Mouse (Mus musculus) midbrain, embryonic 14.5 days (tissue): ENCODE data around the gene Rbm20. TPM values are rescaled to one million over a fixed set of nuclear protein-coding genes. Genes with fewer than 3 reads are reported as not detected.

Experiments
- ATAC-seq: fragments of 200-750 bp; cut with Nextera tagmentation; 2 replicates; pipeline ENCODE4 v1.8.0; 2017; ENCODE audit warnings: moderate number of reproducible peaks, moderate library complexity; ENCODE audit not compliant: low FRiP score, low TSS enrichment
- DNase-seq: peaks from one replicate; pipeline ENCODE4 v3.0.0-alpha.2; 2015
- H3K27ac ChIP-seq: fragments of 300-500 bp; sonication (generic); replicated peaks from 2 replicates; pipeline ENCODE4 v1.5.1; 2014; ENCODE audit warnings: mild to moderate bottlenecking, low read depth, low read length, moderate library complexity
- H3K27me3 ChIP-seq: fragments of 300-500 bp; sonication (generic); 2 replicates; pipeline ENCODE4 v1.6.1; 2014; ENCODE audit warnings: low read length, control low read depth, mixed read lengths; ENCODE audit not compliant: control insufficient read depth, insufficient read depth
- H3K36me3 ChIP-seq: fragments of 300-500 bp; sonication (generic); 2 replicates; pipeline ENCODE4 v1.6.1; 2014; ENCODE audit warnings: low read length, control low read depth; ENCODE audit not compliant: control insufficient read depth, insufficient read depth
- H3K4me1 ChIP-seq: fragments of 300-500 bp; sonication (generic); 2 replicates; pipeline ENCODE4 v1.6.1; 2014; ENCODE audit warnings: mild to moderate bottlenecking, antibody characterized with exemption, low read length, control low read depth; ENCODE audit not compliant: control insufficient read depth, insufficient read depth
- H3K4me2 ChIP-seq: fragments of 300-500 bp; sonication (generic); 2 replicates; pipeline ENCODE4 v1.6.1; 2014; ENCODE audit warnings: mild to moderate bottlenecking, low read length, moderate library complexity
- H3K4me3 ChIP-seq: fragments of 300-500 bp; sonication (generic); replicated peaks from 2 replicates; pipeline ENCODE4 v1.5.1; 2014; ENCODE audit warnings: low read depth, low read length
- H3K9ac ChIP-seq: fragments of 300-500 bp; sonication (generic); replicated peaks from 2 replicates; pipeline ENCODE4 v1.6.1; 2014; ENCODE audit warnings: mild to moderate bottlenecking, low read length, moderate library complexity
- H3K9me3 ChIP-seq: fragments of 300-500 bp; sonication (generic); 2 replicates; pipeline ENCODE4 v1.6.1; 2016; ENCODE audit warnings: low read length, control low read depth, mixed read lengths; ENCODE audit not compliant: control insufficient read depth
- WGBS: fragments of 180-500 bp; shearing (Covaris S2); extraction: QIAGEN DNeasy Blood & Tissue Kit; methylation state at CpG from one replicate; pipeline ENCODE4 v1.1.7; 2014; 5-methylcytosine and 5-hydroxymethylcytosine counted together
- polyA plus RNA-seq: library from polyadenylated mRNA; unstranded; fragments of >200 nt; fragmentation: Nextera tagmentation; extraction: Ambion mirVana; gene quantifications from 2 replicates; pipeline ENCODE4 v1.2.1, GENCODE M21; 2014

Gene Rbm20
- polyA plus RNA-seq, 1 experiment from 2014 or later = 0.61 TPM

DNA sequence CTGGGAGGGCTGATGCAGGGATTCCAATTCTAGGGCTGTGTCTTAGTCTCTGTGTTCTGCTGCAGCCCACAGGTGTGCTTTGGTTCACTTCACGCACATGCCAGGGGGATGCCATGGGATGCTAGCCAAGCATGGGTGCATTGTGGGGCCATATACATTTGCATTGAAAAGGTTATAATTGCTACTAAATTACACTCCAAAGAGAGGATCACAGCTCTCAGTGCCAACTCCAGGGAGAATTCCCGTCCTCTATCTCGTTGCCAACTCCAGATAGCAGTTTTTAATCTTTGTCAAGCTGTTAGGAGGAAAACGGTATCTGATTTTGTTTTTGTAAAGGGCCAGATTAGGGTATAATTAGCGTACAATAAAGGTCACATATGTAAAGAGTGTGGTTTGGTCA is 178.7 kb downstream of the Rbm20 start:
- H3K4me3 ChIP-seq = no peak overlapping the region
- 72% methylated on average over 5 of the region's 5 CpGs for WGBS
- H3K4me1 ChIP-seq = peaks cover 32% of the 10 kb centered on the region
- H3K36me3 ChIP-seq = no peaks in the 10 kb centered on the region
- H3K9ac ChIP-seq = no peak overlapping the region
- DNase-seq (no peak), ATAC-seq (no peak)
- no peak overlapping the region for H3K4me2 ChIP-seq
- H3K27me3 ChIP-seq = no peaks in the 10 kb centered on the region
- no peak overlapping the region for H3K27ac ChIP-seq
- no peaks in the 10 kb centered on the region for H3K9me3 ChIP-seq

DNA sequence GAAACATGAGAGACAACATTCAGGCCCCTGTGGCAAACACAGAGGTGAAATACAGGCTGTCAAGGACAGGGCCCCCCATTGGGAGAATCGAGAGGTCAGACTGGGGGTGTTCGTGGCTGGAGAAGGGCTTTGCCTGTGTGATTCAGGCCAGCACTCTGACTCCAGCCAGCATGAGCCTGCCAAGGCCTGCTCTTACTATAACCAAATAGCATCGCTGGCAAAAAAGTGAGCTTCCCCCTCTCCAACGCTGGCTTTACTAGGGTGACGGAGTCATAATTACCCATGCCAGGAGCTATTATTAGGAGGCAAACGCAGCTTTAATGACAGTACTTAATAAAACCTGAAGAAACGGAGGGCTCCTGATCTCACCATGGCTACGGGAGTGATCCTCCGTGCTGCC is 179.7 kb downstream of the Rbm20 start:
- ATAC-seq (no peak), DNase-seq (no peak)
- Histone ChIP-seq H3K4me3 (no peak overlapping the region), H3K4me1 (peaks cover 23% of the 10 kb centered on the region), H3K9me3 (no peaks in the 10 kb centered on the region), H3K36me3 (no peaks in the 10 kb centered on the region), H3K9ac (no peak overlapping the region), H3K4me2 (no peak overlapping the region), H3K27me3 (no peaks in the 10 kb centered on the region), H3K27ac (no peak overlapping the region)
- WGBS = 72% methylated on average over 9 of the region's 9 CpGs

GRCm38 (mm10) chr19:53857962-53858361 is 180.9 kb downstream of the Rbm20 start:
- H3K4me1 ChIP-seq = peaks cover 12% of the 10 kb centered on the region
- 71% methylated on average over 6 of the region's 6 CpGs for WGBS
- DNase-seq (no peak), ATAC-seq (no peak)
- no peaks in the 10 kb centered on the region for H3K27me3 ChIP-seq
- no peak overlapping the region for H3K4me2 ChIP-seq
- no peak overlapping the region; the same call in 1 of the 2 replicates for H3K27ac ChIP-seq
- no peaks in the 10 kb centered on the region for H3K36me3 ChIP-seq
- H3K4me3 ChIP-seq = no peak overlapping the region
- no peak overlapping the region for H3K9ac ChIP-seq
- H3K9me3 ChIP-seq = no peaks in the 10 kb centered on the region

DNA sequence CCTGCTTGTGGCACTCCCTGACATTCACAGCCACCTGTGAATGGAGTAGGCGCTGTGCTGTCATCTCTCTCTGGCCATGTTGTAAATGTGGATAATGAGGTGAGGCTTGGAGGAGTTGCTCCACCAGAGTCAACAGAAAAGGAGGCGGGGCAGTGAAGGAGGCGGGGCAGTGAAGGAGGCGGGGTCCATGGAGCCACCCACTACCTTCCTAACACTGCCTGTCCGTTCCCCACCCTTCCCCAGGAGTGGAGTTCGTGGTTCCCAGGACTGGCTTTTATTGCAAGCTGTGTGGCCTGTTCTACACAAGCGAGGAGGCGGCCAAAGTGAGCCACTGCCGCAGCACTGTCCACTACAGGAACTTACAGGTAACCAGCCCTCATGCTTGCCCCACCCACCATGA is 182.0 kb downstream of the Rbm20 start:
- Histone ChIP-seq H3K36me3 (no peaks in the 10 kb centered on the region), H3K4me3 (no peak overlapping the region), H3K27me3 (no peaks in the 10 kb centered on the region), H3K9ac (no peak overlapping the region), H3K4me2 (no peak overlapping the region), H3K27ac (no peak overlapping the region), H3K9me3 (no peaks in the 10 kb centered on the region), H3K4me1 (no peaks in the 10 kb centered on the region; the same call in 1 of the 2 replicates)
- WGBS = 37% methylated on average over 9 of the region's 9 CpGs
- no peak for DNase-seq
- no peak for ATAC-seq

- WGBS = 34% methylated on average over 7 of the region's 7 CpGs
- Histone ChIP-seq H3K4me2 (no peak overlapping the region), H3K4me1 (no peaks in the 10 kb centered on the region), H3K9me3 (no peaks in the 10 kb centered on the region), H3K36me3 (no peaks in the 10 kb centered on the region), H3K9ac (no peak overlapping the region), H3K27ac (no peak overlapping the region), H3K4me3 (no peak overlapping the region), H3K27me3 (no peaks in the 10 kb centered on the region)
- ATAC-seq = no peak
- no peak for DNase-seq
Observed at GRCm38 (mm10) chr19:53859593-53859992, 182.5 kb downstream of the Rbm20 start.

DNA sequence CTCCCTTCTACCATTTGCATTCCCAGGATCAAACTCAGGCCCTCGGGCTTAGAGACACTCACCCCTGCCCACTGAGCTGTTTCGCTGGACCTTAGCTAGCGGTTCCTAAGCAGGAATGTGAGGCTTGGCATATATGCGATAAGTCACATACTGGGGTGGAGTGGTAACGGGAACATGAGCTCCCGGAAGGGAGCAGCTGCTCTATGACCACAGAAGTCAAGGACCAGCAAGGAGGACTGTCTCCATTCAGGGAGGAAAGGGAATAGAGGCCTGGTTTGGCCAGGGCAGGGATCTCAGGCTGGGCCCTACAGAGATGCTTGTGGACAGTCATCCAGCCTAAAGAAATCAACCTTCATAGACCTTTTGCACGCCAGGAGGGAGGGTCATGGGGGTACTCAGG is 184.2 kb downstream of the Rbm20 start:
- H3K4me3 ChIP-seq = no peak overlapping the region
- no peak overlapping the region for H3K4me2 ChIP-seq
- H3K9ac ChIP-seq = no peak overlapping the region
- H3K27ac ChIP-seq = no peak overlapping the region
- H3K4me1 ChIP-seq = no peaks in the 10 kb centered on the region
- no peaks in the 10 kb centered on the region for H3K27me3 ChIP-seq
- 76% methylated on average over 7 of the region's 7 CpGs for WGBS
- no peaks in the 10 kb centered on the region for H3K36me3 ChIP-seq
- no peaks in the 10 kb centered on the region for H3K9me3 ChIP-seq
- ATAC-seq (no peak), DNase-seq (no peak)

DNA sequence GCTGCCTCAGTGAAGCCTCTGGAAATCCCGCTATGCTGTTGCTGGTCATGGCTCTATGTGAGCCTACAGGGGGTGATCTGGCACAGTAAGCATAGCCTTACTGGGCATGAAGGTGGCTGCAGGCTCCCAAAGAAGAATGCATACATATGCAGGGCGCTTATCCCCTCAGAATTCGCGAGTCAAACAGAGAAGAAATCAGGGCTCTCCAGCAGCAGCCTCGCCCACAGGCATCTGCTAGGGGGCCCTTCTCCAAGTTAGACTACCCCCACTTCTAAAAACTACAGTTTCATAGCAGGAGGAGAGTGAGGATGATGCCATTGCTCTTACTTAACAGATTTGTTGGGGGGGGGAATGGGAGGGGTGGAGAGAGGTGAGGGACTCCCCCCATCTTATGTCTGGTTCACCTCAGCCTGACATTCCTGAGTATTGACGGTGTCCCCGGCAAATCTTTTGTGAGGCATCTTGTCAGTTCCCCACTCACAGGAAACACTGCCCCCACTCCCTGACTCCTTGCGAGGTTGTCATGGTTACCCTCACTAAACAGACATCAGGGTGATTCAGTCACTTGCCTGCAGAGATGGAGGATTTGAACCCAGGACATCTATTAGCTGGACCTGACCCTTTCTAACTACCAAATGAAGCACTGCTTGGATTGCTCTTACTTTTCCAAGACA is 185.6 kb downstream of the Rbm20 start:
- 56% methylated on average over 8 of the region's 8 CpGs for whole genome bisulfite sequencing
- Histone ChIP-seq H3K4me2 (no peak overlapping the region), H3K36me3 (no peaks in the 10 kb centered on the region), H3K9ac (no peak overlapping the region), H3K4me3 (no peak overlapping the region), H3K9me3 (no peaks in the 10 kb centered on the region), H3K27ac (no peak overlapping the region), H3K4me1 (no peaks in the 10 kb centered on the region), H3K27me3 (no peaks in the 10 kb centered on the region)
- DNase-seq = no peak
- no peak for ATAC-seq

GRCm38 (mm10) chr19:53867238-53867637 is 190.1 kb downstream of the Rbm20 start:
- Histone ChIP-seq H3K27me3 (no peaks in the 10 kb centered on the region), H3K9me3 (no peaks in the 10 kb centered on the region)
- no peak for DNase-seq

DNA sequence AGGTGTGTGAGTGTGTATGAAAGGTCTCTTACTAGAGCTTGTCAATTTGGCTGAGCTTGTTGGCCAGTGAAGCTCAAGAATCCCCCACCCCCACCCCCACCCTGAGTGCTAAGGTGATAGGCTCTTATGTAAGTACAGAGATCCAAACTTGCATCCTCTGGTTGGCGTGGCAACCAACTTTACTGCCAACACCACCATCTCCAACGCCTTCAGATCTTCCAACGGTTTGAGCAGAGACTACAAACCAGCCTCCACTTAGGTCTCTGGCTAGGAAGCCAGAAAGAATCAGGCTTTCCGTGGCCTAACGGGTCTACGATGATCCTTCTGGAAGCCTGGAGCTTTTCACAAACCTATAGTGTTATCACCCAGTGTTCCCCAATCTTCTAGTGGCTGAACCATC is 191.0 kb downstream of the Rbm20 start:
- no peak overlapping the region for H3K27ac ChIP-seq
- H3K9ac ChIP-seq = no peak overlapping the region
- no peaks in the 10 kb centered on the region for H3K27me3 ChIP-seq
- no peaks in the 10 kb centered on the region for H3K9me3 ChIP-seq
- no peak overlapping the region for H3K4me3 ChIP-seq
- DNase-seq (no peak), ATAC-seq (no peak)
- no peak overlapping the region for H3K4me2 ChIP-seq
- no peaks in the 10 kb centered on the region for H3K36me3 ChIP-seq
- no peaks in the 10 kb centered on the region for H3K4me1 ChIP-seq
- WGBS = 92% methylated on average over 6 of the region's 6 CpGs

More at GRCm38 (mm10) chr19:53867238-53867637, 190.1 kb downstream of the Rbm20 start:
- no peaks in the 10 kb centered on the region for H3K4me1 ChIP-seq
- H3K36me3 ChIP-seq = no peaks in the 10 kb centered on the region
- no peak overlapping the region for H3K27ac ChIP-seq
- no peak for ATAC-seq
- no peak overlapping the region for H3K4me3 ChIP-seq
- no peak overlapping the region for H3K4me2 ChIP-seq
- H3K9ac ChIP-seq = no peak overlapping the region
